Mouse (Mus musculus) granulocyte monocyte progenitor cell, adult 5-6 weeks (primary cell): ENCODE data around the gene Ppm1g. TPM values are rescaled to one million over a fixed set of nuclear protein-coding genes. Genes with fewer than 3 reads are reported as not detected.

Experiments used
- ATAC-seq: replicated peaks from 2 replicates; pipeline ENCODE4 v1.8.0; 2016; ENCODE audit warnings: mild to moderate bottlenecking, moderate TSS enrichment, inconsistent platforms; ENCODE audit not compliant: poor library complexity, severe bottlenecking
- total RNA-seq, 2 experiments: library from RNA; stranded (forward) in 1 of 2; stranded (reverse) in 1 of 2; fragments of 200-712, 200-1000 nt in 1 of 2; fragments of >200 nt in 1 of 2; fragmentation: Nextera tagmentation in 1 of 2; gene quantifications; 2 replicates each; pipeline ENCODE4 v1.2.3; 2014 to 2017

Gene Ppm1g
- total RNA-seq, 2 experiments from 2014 or later, result 155 to 201 TPM

GRCm38 (mm10) chr5:31193631-31194281 lies 26.7 kb downstream of the Ppm1g start:
- ATAC-seq, result peak; percentile 20

GRCm38 (mm10) chr5:31192939-31193630 lies 27.4 kb downstream of the Ppm1g start, which contains the start of the genes Snx17 and Eif2b4:
Gene Snx17, plus strand, starts transcription at chr5:31193227.
Gene Eif2b4, minus strand, starts transcription at chr5:31193430.
- peak; percentile 93 for ATAC-seq

GRCm38 (mm10) chr5:31192045-31192938 lies 28.2 kb downstream of the Ppm1g start:
- peak; percentile 28 for ATAC-seq

- no peak for ATAC-seq
Observed at GRCm38 (mm10) chr5:31190201-31190600, 30.3 kb downstream of the Ppm1g start.

- ATAC-seq, result no peak
Observed at GRCm38 (mm10) chr5:31188223-31188840, 32.2 kb downstream of the Ppm1g start.

GRCm38 (mm10) chr5:31183678-31184077 lies 36.8 kb downstream of the Ppm1g start:
- no peak for ATAC-seq

- ATAC-seq, result no peak
Observed at GRCm38 (mm10) chr5:31181183-31181770, 39.2 kb downstream of the Ppm1g start.

- ATAC-seq, result peak; percentile 86
Observed at GRCm38 (mm10) chr5:31179766-31180630, 40.5 kb downstream of the Ppm1g start, which contains the start of the genes Gm29609 and Gtf3c2. Gene Gm29609, minus strand, starts transcription at chr5:31179911. Gene Gtf3c2, minus strand, starts transcription at chr5:31180144.

GRCm38 (mm10) chr5:31179301-31179765 lies 41.2 kb downstream of the Ppm1g start:
- peak; percentile 69 for ATAC-seq

- ATAC-seq, result no peak
Observed at GRCm38 (mm10) chr5:31168630-31169029, 51.9 kb downstream of the Ppm1g start.

- no peak for ATAC-seq
Observed at GRCm38 (mm10) chr5:31164878-31165277, 55.6 kb downstream of the Ppm1g start.

- no peak for ATAC-seq
Observed at GRCm38 (mm10) chr5:31162462-31162861, 58.0 kb downstream of the Ppm1g start.

- ATAC-seq, result peak; percentile 88
Observed at GRCm38 (mm10) chr5:31154152-31154553, 66.3 kb downstream of the Ppm1g start, which contains the start of gene Mpv17. Gene Mpv17, minus strand, starts transcription at chr5:31154251.

GRCm38 (mm10) chr5:31153516-31154151 lies 66.9 kb downstream of the Ppm1g start:
- peak; percentile 10 for ATAC-seq
